Mouse (Mus musculus): ENCODE measurements around the gene Capza3. TPM values are rescaled to one million over a fixed set of nuclear protein-coding genes. Genes with fewer than 3 reads are reported as not detected.

Capza3 gene
- polyA plus RNA-seq (2012; rRNA removed) = not detected in 2 replicates

DNA sequence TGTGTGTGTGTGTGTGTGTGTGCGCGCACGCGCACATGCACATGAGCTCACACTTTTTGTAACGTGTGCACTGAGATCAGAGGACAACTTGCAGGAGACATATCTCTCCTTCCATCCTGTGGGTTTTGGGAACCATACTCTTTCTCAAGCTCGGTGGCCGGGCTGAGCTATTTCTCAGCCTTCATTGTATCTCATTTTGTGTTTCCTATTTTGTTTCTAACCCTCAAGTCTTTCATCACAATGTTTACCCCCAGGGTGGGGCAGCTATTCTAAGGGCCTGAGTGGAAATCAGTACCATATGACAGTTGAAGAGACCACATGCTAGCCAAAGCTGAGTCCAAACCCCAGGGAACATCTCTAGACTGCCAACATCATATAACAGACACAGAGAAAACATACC lies at the start of gene Capza3:
TSS of gene Capza3 (plus strand) at position 301 of the 400 bp plus-strand sequence.
- DNase-seq (ENCODE audit: extremely low spot score in 1 of 2, low spot score in 1 of 2) = no peak

DNA sequence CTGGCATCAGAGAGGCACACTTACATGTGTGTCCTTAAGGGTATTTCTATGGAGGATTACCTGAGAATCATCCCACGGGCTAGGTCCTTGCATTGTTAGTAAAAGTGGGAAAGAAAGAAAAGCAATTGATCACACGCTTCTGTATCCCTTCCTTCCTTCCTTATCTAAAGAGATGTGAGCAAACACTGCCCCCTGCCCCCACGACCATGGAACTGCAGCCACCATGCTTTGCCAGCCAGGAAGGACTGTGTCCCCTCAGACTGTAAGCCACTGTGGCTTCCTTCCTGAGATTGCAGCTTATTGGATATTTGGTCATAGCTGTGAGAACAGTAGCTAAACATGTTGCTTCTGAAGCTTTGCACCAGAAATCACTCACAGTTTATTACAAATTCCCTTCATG lies 35.9 kb upstream of the Capza3 start:
- no peak for DNase-seq (ENCODE audit: extremely low spot score in 1 of 2, low spot score in 1 of 2)

DNA sequence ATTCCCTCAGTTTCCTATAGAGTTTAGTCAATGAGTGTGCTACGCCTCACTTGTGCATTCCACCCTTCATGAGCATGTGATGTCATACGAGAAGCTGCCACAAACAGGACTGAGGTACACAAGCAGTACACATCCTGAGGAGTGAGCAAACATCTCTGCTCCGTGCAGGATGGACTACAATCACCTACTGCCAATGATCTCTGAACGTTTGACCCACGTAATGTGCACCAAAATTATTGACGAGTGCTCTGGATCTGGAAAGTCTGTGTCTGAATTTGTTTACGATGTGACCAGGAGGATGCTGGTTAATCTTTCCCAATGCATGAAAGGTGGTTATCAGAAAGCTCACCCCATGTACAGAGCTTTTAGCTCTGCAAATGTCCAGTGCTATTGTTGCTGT lies 16.6 kb upstream of the Capza3 start:
- no peak for DNase-seq (ENCODE audit: extremely low spot score in 1 of 2, low spot score in 1 of 2)

DNA sequence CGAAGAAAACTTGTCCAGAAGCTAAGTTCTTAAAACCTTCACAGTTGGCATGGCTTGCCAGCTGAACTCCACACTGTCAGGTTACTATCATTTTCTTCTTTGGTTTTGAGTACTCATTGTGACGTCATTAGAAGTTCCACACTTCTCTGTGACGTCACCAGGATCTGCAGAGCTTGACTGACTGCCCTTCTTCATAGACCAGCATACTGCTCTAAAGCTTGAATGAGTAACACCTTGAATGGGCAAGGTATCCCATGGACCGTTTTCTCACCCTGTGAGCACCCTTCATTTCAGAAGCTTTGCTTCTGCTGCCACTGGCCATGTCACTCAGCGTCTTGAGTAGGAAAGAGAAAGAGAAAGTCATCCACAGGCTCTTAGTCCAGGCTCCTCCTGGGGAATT lies 305 bp downstream of the Capza3 start, which contains the start of gene Plcz1:
TSS of gene Plcz1 (minus strand) at position 101 of the 400 bp plus-strand sequence.
- no peak for DNase-seq (ENCODE audit: extremely low spot score in 1 of 2, low spot score in 1 of 2)

DNA sequence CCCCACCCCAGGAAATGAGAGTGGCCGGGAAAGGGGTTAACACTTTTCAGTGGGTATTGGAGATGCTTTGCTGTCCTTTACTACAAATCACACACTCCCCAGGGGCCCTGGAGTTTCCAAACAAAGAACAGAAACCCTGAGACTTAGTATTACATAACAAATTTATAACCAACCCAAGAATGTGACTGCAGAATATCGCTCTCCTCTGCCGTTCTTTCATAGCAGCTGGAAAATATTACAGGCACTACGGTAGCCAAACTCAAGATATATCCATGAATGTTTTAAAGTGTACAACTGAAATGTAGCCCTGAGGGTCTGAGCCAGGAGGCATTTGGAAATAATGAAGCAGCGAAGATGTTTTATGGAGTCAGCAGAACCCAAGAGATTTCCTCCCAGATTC lies 10.4 kb downstream of the Capza3 start:
- no peak for DNase-seq (ENCODE audit: extremely low spot score in 1 of 2, low spot score in 1 of 2)

DNA sequence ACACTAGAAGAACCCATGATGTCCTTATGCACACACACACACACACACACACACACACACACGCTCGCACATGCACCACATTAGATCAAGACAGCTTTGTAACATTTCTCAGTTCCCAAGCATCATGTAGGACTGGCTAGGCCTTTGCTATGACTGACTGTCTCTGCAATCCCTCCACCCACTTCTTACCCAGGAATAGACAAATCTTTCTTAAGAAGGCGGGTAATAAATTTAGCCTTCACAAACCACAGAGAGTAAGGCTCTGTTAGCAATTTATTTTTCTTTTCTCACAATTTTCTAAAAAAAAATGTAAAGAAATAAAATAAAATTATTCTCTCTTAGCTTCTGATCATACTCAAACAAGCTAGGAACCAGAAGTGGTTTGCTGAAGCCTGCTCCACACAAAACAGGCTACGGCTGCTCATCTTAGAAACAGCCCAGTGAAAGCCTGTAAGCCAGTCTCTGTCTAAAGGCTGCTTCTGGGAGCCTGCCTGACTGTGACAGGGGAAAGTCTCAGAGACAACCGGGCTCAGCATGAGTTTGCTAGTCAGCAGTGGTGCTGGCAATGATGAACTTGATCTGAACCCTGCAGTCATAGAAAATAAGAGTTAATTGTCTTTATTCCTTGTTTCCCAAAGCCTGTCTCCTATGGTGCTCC lies 13.3 kb downstream of the Capza3 start:
- peak; percentile 46 to 59 for DNase-seq (ENCODE audit: extremely low spot score in 1 of 2, low spot score in 1 of 2)

DNA sequence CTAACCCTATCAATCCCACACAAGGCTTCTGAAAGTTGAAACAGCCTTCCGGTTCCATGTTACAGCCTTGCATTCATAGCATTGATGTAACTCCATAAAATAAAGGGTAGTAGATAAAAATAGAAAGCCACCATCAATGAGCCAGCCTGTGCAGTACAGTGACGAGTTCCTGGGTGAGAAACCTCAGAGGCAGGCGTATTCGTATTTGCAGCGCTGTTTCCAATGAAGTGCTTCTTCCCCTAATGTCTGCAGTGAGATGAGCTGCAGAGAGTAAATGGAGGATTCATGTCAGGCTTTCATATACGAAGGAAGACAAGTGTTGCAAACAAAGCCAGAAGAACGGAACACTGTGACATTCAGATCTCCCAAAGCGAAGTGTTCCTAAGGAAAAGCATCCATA lies 28.1 kb downstream of the Capza3 start:
- peak in 1 of 2 experiments; percentile 39 for DNase-seq (ENCODE audit: extremely low spot score in 1 of 2, low spot score in 1 of 2)

DNA sequence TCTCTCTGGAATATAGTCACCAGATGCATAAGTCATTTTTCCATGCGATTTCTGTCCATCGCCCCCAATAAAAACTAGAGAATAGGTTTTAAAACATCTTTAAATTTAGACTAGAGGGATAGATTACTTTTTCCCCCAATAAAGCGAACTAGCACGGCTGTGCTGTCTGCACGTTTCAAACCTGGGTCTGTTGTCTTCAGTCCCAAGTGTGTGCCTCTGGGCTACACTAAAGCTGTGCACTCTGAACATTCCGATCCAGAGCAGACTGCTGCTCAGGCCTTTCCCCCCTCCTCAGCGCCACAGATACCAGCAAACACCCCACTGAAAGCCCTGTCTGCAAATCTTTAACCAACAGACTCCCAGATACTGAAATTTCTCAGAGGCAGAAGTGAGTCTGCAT lies 39.9 kb downstream of the Capza3 start:
- no peak for DNase-seq (ENCODE audit: extremely low spot score in 1 of 2, low spot score in 1 of 2)

DNA sequence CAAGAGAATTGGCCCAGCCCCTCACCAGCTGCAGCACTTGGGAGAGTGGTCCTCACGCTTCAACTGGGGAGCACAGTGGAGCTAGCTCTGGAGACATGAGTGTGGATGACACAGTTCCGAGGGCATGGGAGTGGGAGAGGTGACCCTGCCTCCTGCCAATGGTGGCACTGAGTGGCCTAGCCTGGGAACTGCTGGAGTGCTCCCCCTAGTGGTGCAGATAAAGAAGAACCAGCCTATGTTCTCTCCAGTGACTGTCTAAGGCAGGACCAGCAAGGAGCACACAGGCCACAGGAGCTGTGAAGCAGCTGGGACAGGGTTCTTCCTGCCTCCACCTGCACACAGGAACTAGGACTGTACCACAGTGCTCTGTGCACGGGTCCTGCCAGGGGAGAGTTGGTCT lies 40.7 kb downstream of the Capza3 start:
- peak in 1 of 2 experiments; percentile 6 for DNase-seq (ENCODE audit: extremely low spot score in 1 of 2, low spot score in 1 of 2)

DNA sequence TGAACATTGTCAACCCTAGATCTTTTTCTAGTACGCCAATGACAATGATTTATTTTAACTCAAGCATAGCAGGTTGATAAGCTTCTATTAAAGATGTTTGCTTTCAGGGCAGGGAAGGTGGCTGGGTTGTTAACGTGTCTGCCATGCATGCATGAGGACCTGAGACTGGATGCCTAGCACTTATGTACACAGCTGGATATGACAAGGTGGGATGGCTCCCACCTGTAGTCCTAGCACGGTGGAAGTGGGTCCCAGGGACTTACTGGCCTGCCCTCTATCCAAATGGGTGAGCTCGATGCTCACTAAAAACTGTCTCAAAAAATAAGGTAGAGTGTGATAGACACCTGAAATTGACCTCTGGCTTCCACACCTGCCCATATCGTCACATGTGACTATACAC lies 48.8 kb downstream of the Capza3 start:
- no peak for DNase-seq (ENCODE audit: extremely low spot score in 1 of 2, low spot score in 1 of 2)

Other genes with a start within 250 kb of the Capza3 start
- 0.19 and 0.58 TPM in 2 replicates for gene Plcz1, start 205 bp downstream of the Capza3 start, polyA plus RNA-seq (2012; rRNA removed)